Mouse (Mus musculus) liver, postnatal 0 days (tissue): ENCODE measurements around the gene Slc30a10. TPM values are rescaled to one million over a fixed set of nuclear protein-coding genes. Genes with fewer than 3 reads are reported as not detected.

Source experiments
- ATAC-seq: fragments of 200-750 bp; cut with Nextera tagmentation; 2 replicates; pipeline ENCODE4 v1.8.0; 2017; ENCODE audit warnings: mild to moderate bottlenecking, moderate library complexity
- DNase-seq: peaks from one replicate; pipeline ENCODE4 v3.0.0-alpha.2; 2016
- H3K27ac ChIP-seq: fragments of 300-500 bp; sonication (generic); 2 replicates; pipeline ENCODE4 v1.5.1; 2014; ENCODE audit warnings: antibody characterized with exemption, moderate library complexity, mild to moderate bottlenecking, low read depth
- H3K27me3 ChIP-seq: fragments of 300-500 bp; sonication (generic); 2 replicates; pipeline ENCODE4 v1.6.1; 2014; ENCODE audit warnings: low read length, control low read depth, mixed read lengths; ENCODE audit not compliant: insufficient read depth
- H3K36me3 ChIP-seq: fragments of 300-500 bp; sonication (generic); replicated peaks from 2 replicates; pipeline ENCODE4 v1.6.1; 2014; ENCODE audit warnings: mild to moderate bottlenecking, control low read depth, low read length, moderate library complexity, mixed read lengths; ENCODE audit not compliant: insufficient read depth
- H3K4me1 ChIP-seq: fragments of 300-500 bp; sonication (generic); 2 replicates; pipeline ENCODE4 v1.6.1; 2014; ENCODE audit warnings: antibody characterized with exemption, mild to moderate bottlenecking, control low read depth; ENCODE audit not compliant: insufficient read depth
- H3K4me2 ChIP-seq: fragments of 300-500 bp; sonication (generic); 2 replicates; pipeline ENCODE4 v1.6.1; 2014; ENCODE audit warnings: low read depth, mild to moderate bottlenecking, low read length, moderate library complexity, mixed read lengths
- H3K4me3 ChIP-seq: fragments of 300-500 bp; sonication (generic); 2 replicates; pipeline ENCODE4 v1.5.1; 2014; ENCODE audit warnings: low read depth, low read length
- H3K9ac ChIP-seq: fragments of 300-500 bp; sonication (generic); replicated peaks from 2 replicates; pipeline ENCODE4 v1.6.1; 2014; ENCODE audit warnings: mild to moderate bottlenecking, moderate library complexity
- H3K9me3 ChIP-seq: fragments of 300-500 bp; sonication (generic); 2 replicates; pipeline ENCODE4 v1.6.1; 2016; ENCODE audit warnings: mild to moderate bottlenecking, control low read depth, low read length, mixed read lengths
- CTCF ChIP-seq: sonication (generic); IDR thresholded peaks from 2 replicates; pipeline ENCODE4 v1.5.1; 2016; ENCODE audit warnings: antibody characterized with exemption, low read depth
- EP300 ChIP-seq: IDR thresholded peaks from 2 replicates; pipeline ENCODE4 v1.6.1; 2016; ENCODE audit warnings: antibody characterized with exemption, low read depth, mild to moderate bottlenecking
- WGBS: fragments of 180-500 bp; shearing (Covaris S2); extraction: QIAGEN DNeasy Blood & Tissue Kit; methylation state at CpG from one replicate; pipeline ENCODE4 v1.1.7; 2014; ENCODE audit not compliant: insufficient replicate concordance; 5-methylcytosine and 5-hydroxymethylcytosine counted together
- polyA plus RNA-seq: library from polyadenylated mRNA; unstranded; fragments of >200 nt; fragmentation: Nextera tagmentation; extraction: Ambion mirVana; gene quantifications from 2 replicates; pipeline ENCODE4 v1.2.1, GENCODE M21; 2015

Gene Slc30a10
- polyA plus RNA-seq, 1 experiment from 2014 or later: 9.1 TPM

DNA sequence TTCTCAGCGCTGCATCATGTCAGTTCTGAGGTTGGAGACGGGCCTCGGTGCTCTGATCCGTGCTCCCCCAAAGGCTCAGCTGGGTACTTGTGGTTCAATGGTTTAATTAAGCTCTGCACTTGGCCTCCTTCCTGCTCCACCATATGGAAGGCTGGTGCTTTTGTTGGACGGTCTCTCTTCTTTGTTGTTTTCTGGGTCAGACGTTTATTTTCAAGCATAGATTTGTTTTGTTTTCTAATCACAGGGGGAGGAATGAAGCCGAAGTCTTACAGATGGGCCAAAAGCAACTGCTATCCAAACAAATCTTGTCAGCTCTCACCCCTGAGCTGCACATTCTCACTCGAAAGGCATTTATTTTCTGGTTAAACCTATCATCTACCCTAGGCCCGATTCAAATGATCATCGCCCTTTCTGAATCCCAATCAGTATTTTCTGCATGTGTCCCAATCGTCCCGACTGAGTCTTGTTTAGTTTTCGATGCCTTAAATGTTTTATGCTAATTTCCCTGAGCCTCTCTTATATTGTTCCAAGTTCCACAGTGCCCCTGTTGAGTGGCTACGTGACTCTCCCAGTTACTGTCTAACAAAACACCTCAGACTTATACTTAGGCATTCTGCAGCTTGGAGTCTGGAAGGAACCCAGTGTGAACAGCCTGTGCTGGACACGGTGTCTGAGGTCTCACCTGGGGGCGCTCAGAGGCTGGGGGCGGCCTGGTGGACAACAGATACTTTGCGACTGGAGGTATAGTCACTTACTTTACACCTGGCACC, 12.8 kb upstream of the Slc30a10 start:
- Histone ChIP-seq H3K27me3 (no peaks in the 10 kb centered on the region), H3K4me3 (no peak overlapping the region), H3K27ac (no peak overlapping the region), H3K9ac (no peak overlapping the region), H3K36me3 (no peaks in the 10 kb centered on the region), H3K9me3 (no peaks in the 10 kb centered on the region), H3K4me1 (no peaks in the 10 kb centered on the region), H3K4me2 (no peak overlapping the region)
- no peak for DNase-seq
- TF ChIP-seq CTCF (no peak), EP300 (no peak)
- 75% methylated on average over 18 of the region's 18 CpGs for WGBS
- no peak for ATAC-seq

DNA sequence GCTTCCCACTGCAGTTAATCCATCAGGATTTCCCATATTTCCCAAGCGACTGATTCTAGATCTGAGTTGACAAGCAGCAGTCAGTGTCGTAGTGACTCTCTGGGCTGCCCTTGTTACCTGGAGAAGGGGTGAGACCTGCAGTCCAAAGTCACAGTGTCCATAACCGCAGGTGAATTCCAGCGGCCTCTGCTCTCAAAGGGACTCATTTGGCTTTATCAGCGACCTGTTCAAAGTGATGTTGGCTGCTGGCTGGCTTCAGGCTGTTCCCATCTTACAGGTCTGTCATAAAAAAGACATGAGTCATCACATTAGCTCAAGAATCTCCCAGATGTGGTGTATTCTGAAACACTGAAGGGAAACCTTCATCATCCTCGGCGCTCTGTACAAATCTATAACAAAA, 5.7 kb upstream of the Slc30a10 start:
- Histone ChIP-seq H3K9me3 (no peaks in the 10 kb centered on the region), H3K27ac (no peak overlapping the region), H3K27me3 (no peaks in the 10 kb centered on the region), H3K4me2 (no peak overlapping the region), H3K4me1 (peaks cover 24% of the 10 kb centered on the region), H3K4me3 (no peak overlapping the region), H3K36me3 (no peaks in the 10 kb centered on the region), H3K9ac (no peak overlapping the region)
- no peak for DNase-seq
- TF ChIP-seq CTCF (no peak), EP300 (no peak)
- 80% methylated on average over 7 of the region's 7 CpGs for WGBS
- no peak for ATAC-seq

DNA sequence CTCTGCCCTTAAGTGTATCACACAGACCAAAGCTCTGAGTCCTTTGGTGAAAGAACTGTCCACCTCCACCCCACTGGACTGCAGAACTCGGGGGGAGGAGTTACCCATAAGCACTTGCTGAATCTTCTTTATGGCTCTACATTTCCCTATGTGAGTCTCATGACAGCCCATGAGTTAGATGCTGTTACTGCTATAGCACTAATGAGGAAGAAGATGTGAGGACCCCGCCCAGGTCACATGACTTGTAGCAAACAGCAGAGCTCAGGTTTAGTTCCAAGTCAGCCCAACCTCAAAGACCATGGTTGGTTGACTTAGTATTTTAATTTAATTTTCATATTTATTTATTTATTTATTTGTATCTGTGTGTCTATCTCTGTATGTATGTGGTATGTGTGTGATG, 4.9 kb upstream of the Slc30a10 start:
- H3K4me2 ChIP-seq: no peak overlapping the region
- H3K9ac ChIP-seq: no peak overlapping the region
- no peaks in the 10 kb centered on the region for H3K27me3 ChIP-seq
- H3K9me3 ChIP-seq: no peaks in the 10 kb centered on the region
- H3K4me3 ChIP-seq: no peak overlapping the region
- no peak for DNase-seq
- ATAC-seq: no peak
- no peaks in the 10 kb centered on the region for H3K36me3 ChIP-seq
- no peak for TF ChIP-seq CTCF
- no peak for TF ChIP-seq EP300
- no peak overlapping the region for H3K27ac ChIP-seq
- H3K4me1 ChIP-seq: peaks cover 24% of the 10 kb centered on the region
- 71% methylated on average over 2 of the region's 2 CpGs for WGBS

DNA sequence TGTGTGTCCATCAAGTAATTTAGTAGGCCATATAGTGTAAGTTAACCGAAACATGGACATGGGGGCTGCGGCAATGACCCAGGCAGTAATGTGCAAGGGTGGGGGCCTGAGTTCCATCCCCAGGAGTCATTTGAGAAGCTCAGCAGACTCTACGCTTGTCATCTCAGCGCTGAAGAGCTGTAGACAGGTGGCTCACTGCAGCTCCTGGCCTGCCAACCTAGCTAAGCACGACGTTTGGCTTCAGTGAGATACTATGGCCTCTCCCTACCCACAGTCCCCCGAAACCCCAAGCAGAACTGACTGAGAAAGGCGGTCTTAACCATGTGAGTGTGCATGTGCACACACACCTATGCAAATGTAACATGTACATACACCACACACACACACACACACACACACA, 3.6 kb upstream of the Slc30a10 start:
- Histone ChIP-seq H3K9me3 (no peaks in the 10 kb centered on the region), H3K4me1 (peaks cover 24% of the 10 kb centered on the region), H3K9ac (no peak overlapping the region), H3K36me3 (no peaks in the 10 kb centered on the region), H3K27ac (peak overlapping the region; percentile 30; the same call in 1 of the 2 replicates), H3K4me2 (no peak overlapping the region), H3K27me3 (no peaks in the 10 kb centered on the region; the same call in 1 of the 2 replicates), H3K4me3 (no peak overlapping the region)
- no peak for DNase-seq
- ATAC-seq: no peak
- TF ChIP-seq CTCF (no peak), EP300 (no peak)
- 73% methylated on average over 8 of the region's 8 CpGs for WGBS

DNA sequence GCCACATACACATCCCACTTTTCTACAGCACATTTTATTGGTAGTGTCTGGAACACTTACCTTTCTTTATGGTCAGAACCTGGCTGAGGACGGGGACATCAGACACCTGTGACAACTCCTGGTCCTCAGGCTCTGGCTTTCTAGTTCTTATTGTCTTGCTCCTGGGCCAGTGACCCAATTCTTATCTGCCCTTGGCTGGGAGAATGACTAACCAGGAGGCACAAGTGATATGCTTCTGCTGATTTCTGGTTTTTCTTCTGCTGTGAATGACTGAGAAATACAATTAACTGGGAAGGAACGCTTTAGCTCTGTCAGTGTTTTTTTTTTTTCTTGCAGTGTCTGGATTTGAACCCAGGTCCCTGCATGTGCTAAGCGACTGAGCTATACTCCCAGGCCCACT, 3.2 kb upstream of the Slc30a10 start:
- Histone ChIP-seq H3K4me3 (no peak overlapping the region), H3K4me2 (no peak overlapping the region), H3K9ac (peak overlapping the region; percentile 27; the same call in 1 of the 2 replicates), H3K9me3 (no peaks in the 10 kb centered on the region), H3K27ac (peak overlapping the region; percentile 30; the same call in 1 of the 2 replicates), H3K36me3 (peaks cover 1% of the 10 kb centered on the region; the same call in 1 of the 2 replicates), H3K27me3 (no peaks in the 10 kb centered on the region; the same call in 1 of the 2 replicates), H3K4me1 (peaks cover 24% of the 10 kb centered on the region)
- no peak for DNase-seq
- peak; percentile 81 for TF ChIP-seq EP300
- no peak for TF ChIP-seq CTCF
- no peak for ATAC-seq
- 65% methylated on average over 3 of the region's 3 CpGs for WGBS

DNA sequence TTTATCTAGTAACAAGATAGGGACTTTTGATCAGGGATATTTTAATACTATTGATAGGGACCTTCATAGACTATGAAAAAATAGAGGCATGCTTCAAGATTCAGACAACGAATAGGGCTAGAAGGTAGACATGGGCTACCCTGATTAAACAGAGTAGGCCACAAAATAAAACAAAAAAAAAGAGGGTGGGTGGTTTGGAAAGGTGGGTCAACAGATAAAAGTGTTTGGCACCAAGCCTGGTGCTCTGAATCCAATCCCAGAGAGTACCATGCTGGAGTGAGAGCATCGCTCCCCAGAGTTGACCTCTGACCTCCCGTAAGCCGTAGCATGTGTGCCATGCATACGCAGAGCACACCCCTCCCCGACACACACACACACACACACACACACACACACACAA, 2.2 kb upstream of the Slc30a10 start:
- Histone ChIP-seq H3K4me1 (peaks cover 31% of the 10 kb centered on the region), H3K27ac (0 out of 2 replicates have a peak overlapping the region, but pooled peaks have one; percentile 24), H3K9ac (no peak overlapping the region), H3K4me3 (no peak overlapping the region), H3K36me3 (peaks cover 10% of the 10 kb centered on the region), H3K27me3 (no peaks in the 10 kb centered on the region; the same call in 1 of the 2 replicates), H3K4me2 (no peak overlapping the region), H3K9me3 (no peaks in the 10 kb centered on the region)
- 35% methylated on average over 5 of the region's 6 CpGs for WGBS
- no peak for DNase-seq
- TF ChIP-seq EP300: peak; percentile 76
- TF ChIP-seq CTCF: no peak
- no peak for ATAC-seq
